Mouse (Mus musculus) left cerebral cortex, adult 18-20 months (tissue): ENCODE data around the gene Tead2. TPM values are rescaled to one million over a fixed set of nuclear protein-coding genes. Genes with fewer than 3 reads are reported as not detected.
A peak's percentile ranks its signal among the peaks of the same experiment; 100 is the strongest.
"Not testable (repeated sequence)": the region's sequence is repeated elsewhere in the genome, so short reads cannot be mapped to it uniquely, and the experiment has no call there.

Experiments used
- DNase-seq, 2 experiments: peaks; one replicate each; pipeline ENCODE4 v3.0.0; 2021 to 2022; ENCODE audit warnings: low spot score in 2 of 2, mixed read lengths in 1 of 2
- long read RNA-seq, 2 experiments: library from polyadenylated mRNA; stranded (forward); transcript quantifications; one replicate each; pipeline ENCODE4 v2.0.0; 2021
- total RNA-seq, 2 experiments: library from RNA; stranded (reverse); gene quantifications; 2 replicates each; pipeline ENCODE4 v1.2.3; 2021

Gene Tead2
- 1 to 10 TPM; 2.1 to 4.3 TPM for total RNA-seq
- long read RNA-seq, experiment 1, partial matches to known transcripts = 0 of 1 reads
- long read RNA-seq, experiment 1, other reads (novel, unspliced or antisense) = 0 of 1 reads
- long read RNA-seq, experiment 2, partial matches to known transcripts = 0 of 2 reads
- long read RNA-seq, experiment 2, other reads (novel, unspliced or antisense) = 0 of 2 reads

DNA sequence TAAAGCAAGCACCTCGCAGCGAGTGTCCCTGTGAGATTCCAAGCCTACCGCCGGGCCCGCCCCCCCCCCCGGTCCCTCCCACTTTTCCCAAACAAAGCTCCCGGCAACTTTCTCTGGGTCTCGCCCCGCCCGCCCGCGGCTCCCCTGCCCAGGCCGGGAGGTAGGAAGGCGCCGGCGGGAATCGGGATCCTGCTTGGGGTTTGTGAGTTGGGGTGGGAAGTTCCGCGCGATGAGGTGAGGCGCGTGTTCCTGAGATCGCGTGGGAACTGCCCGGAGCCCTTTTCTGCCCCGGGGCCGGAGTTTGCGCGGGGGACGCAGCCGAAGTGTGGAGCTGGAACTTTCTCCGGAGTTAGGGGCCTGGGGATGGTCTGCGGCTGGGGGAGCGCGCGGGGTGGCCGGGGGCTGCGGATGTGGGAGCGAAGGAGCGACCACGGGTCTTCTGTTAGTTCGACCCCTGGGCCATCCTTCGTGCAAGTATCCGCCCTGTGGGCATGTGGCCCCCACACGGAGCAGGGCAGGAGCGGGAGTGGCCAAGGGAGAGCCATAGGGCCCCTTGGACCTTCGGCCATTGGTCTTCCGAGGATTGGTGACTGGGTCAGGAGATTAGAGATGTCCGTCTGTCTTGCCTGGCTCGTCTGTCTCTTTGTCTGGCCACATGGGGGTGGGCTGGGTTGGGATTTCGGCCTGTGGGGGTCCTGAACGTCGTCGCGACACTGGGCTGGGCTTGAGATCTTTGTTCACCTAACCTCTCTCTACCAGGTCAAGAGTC lies at the start of gene Tead2:
Gene Tead2 (plus strand): TSS at position 81 of the 769 bp plus-strand sequence.
- no peak for DNase-seq

- DNase-seq = peak in 1 of 2 experiments; percentile 72
Observed at GRCm38 (mm10) chr7:45166950-45167401, 48.6 kb upstream of the Tead2 start.

- peak in 1 of 2 experiments; percentile 73 for DNase-seq
Observed at GRCm38 (mm10) chr7:45167761-45168445, 47.6 kb upstream of the Tead2 start.

GRCm38 (mm10) chr7:45168656-45169055 lies 46.9 kb upstream of the Tead2 start:
- no peak for DNase-seq

DNA sequence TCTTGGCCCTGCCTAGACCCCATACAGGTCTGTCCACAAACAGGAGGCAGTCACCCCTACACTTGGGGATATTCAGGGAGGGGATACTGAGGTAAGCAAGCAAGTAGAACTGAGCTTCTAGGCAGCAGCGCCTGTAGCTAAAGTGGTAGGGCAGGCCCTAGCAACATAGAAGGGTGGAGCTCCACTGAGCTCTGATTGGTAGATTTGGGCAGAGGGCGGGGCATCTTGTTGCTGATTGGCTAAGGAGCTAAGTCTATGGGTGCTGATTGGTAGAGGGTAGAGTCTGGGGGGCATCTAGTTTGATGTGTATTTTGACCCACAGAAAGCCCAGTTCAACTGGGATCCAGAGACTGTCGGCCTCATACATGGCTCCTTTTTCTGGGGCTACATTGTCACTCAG lies 46.1 kb upstream of the Tead2 start:
- peak in 1 of 2 experiments; percentile 48 for DNase-seq

DNA sequence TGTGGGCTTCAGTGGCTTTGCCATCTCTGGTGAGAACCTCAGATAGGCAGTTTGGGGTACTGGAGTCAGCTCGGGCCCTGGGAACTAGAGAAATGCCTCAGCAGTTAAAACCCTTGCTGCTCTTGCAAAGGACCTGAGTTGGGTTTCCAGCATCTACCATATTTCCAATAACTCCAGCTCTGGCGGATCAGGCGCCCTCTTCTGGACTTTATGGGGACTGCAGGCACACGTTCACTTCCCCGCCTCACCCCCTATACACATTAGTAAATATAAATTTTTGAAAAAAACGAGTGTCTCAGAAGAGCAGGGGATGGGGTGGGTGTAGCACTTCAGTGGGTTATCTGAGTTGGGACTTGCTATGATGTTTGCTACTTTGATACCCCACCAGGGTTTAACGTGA lies 42.6 kb upstream of the Tead2 start:
- no peak for DNase-seq

GRCm38 (mm10) chr7:45173772-45174171 lies 41.8 kb upstream of the Tead2 start:
- DNase-seq = not testable (repeated sequence)

- no peak for DNase-seq
Observed at GRCm38 (mm10) chr7:45174567-45175280, 40.8 kb upstream of the Tead2 start.

DNA sequence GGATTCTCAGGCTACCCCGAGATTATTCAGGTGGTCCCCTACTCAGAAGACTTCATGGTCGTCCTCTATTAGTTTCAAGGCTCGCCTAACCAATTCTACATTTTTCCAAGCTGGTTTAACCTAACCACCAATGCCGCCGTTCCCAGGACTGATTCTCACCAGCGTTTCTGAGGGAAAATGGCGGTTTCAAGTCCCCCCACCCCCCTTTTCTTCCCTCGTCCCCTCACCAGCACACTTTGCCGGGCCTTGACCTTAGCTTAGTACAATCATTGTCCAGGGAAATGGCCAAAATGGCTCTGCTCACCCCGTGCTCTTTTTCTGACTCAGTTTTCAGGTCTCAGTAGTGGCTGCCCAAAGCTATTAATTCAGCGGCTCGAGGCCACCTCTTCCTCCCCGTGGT lies 40.2 kb upstream of the Tead2 start:
- DNase-seq = no peak

- DNase-seq = no peak
Observed at GRCm38 (mm10) chr7:45175929-45176328, 39.6 kb upstream of the Tead2 start.

DNA sequence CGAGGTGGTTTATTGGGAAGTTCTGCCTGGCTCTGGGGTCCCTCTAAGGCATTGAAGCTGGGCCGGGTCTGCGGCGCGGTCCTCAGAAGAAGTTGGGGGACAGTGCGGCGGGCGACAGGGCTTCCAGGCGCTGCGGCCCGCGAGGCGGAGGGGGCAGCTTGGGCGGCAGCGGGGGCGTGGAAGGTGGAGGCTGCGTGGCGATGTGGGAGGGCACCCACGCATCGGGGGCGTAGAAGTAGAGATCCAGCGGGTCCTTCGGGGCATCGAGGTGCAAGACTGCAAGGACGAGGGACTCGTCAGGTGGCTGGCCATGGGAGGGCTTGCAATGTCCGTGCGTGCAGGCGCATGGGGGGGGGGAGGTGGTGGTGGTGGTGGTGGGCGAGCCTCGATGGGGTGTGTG lies 39.2 kb upstream of the Tead2 start:
- DNase-seq = no peak

DNA sequence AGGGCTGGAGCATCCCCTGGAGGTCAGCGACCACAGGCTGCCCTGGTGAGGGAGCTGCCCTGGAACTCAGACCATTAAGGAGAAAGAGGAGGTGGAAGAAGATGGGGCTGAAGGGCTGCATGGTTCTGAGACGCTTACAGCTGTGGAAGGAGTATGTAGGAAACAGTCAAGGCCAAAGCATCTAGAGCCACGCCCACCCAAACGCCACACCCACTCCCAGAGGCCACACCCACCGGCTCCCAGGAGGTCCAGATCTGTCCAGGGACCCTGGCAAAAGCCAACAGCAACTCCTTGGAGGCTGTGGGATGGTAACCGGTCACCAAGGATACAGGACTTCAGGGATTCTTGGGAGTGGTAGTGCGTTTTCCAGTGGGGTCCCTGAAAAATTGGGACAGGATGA lies 37.0 kb upstream of the Tead2 start:
- DNase-seq = no peak

GRCm38 (mm10) chr7:45179469-45179868 lies 36.1 kb upstream of the Tead2 start, which contains the start of gene Gfy:
TSS of gene Gfy (minus strand) at chr7:45179569.
- DNase-seq = no peak

DNA sequence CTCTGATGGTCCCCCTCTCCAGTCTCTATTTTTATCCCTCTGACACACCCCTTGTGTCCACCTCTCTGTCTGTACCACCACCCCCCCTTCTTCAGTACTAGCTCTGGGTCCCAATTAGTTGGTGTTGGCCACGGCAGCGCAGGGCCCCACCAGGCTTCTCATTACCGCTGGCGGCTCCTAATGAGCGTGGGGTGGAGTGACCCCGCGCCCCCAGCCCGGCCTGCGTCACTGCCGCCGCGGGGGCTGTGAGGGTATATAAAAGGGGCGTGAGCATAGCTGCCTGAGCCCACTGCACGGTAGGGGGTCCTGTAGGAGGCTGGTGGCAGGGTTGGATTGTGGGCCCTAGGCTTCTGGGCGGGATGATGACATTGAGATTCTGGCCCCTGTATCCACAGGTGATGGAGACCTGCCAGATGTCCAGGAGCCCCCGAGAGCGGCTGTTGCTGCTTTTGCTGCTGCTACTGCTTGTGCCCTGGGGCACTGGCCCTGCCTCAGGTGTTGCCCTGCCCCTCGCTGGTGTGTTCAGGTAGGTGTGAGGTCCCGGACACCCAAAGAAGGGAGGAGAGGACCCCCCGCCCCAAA lies 34.6 kb upstream of the Tead2 start, which contains the start of gene Pth2:
Gene Pth2 (plus strand): TSS at position 100 of the 582 bp plus-strand sequence.
- no peak for DNase-seq

DNA sequence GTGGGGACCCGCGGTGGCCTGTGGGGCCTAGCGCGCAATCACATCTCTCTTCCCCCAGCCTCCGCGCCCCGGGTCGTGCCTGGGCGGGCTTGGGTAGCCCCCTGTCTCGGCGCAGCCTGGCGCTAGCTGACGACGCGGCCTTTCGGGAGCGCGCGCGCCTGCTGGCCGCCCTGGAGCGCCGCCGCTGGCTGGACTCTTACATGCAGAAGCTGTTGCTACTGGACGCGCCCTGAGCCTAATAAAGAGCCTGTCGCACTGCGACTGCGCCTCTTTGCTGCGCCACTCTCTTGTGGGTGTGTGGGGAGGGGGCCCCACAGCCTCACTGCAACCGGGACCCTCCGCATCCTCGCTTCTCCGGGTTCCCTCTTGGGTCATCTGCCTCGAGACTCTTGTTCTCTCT lies 34.0 kb upstream of the Tead2 start:
- DNase-seq = no peak

- peak; percentile 82 to 88 for DNase-seq
Observed at GRCm38 (mm10) chr7:45182199-45182601, 33.4 kb upstream of the Tead2 start.

GRCm38 (mm10) chr7:45182606-45183005 lies 32.9 kb upstream of the Tead2 start:
- DNase-seq = no peak

DNA sequence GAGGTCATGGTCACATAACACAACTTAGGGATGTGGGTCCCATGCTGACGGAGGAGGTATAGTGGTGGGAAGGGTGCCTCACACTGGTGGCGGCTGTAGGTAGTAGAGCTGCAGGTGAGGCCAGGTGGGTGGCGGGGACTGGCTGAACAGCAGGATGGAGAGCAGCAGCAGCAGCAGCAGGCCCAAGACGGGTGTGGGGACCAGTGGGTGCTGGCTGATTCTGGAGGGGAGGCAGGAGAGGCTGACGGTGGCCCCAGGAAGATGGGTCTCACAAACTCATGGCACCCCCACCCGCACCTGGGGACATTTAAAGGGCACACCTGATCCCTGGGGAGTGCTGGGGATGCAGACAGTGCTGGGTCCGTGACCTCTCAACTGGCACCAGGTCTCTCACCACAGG lies 31.9 kb upstream of the Tead2 start:
- no peak for DNase-seq

GRCm38 (mm10) chr7:45185921-45186320 lies 29.6 kb upstream of the Tead2 start:
- DNase-seq = no peak

GRCm38 (mm10) chr7:45189600-45189999 lies 26.0 kb upstream of the Tead2 start:
- DNase-seq = peak; percentile 63 to 83

DNA sequence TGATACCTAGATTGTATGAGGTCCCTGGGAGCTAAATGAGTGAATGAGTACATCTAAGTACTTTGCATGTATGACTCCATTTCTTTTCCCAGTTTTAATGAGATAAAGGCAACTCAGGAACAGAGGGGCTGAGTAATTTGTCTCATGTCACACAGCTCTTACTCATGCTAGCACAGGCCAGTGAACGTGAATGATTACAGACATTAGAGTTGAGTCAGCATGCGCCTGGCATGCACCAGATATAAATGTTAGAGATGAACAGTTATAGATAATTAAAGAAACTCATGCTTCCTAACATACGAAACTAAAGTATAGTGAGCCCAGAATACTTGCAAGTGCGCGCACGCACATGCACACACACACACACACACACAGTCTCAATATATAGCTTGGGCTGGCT lies 25.4 kb upstream of the Tead2 start:
- no peak for DNase-seq
